Mouse (Mus musculus): ENCODE results near the gene Cldn18. TPM values are rescaled to one million over a fixed set of nuclear protein-coding genes. Genes with fewer than 3 reads are reported as not detected.

Gene Cldn18
- polyA plus RNA-seq (2017; shearing (Covaris generic)): not detected

DNA sequence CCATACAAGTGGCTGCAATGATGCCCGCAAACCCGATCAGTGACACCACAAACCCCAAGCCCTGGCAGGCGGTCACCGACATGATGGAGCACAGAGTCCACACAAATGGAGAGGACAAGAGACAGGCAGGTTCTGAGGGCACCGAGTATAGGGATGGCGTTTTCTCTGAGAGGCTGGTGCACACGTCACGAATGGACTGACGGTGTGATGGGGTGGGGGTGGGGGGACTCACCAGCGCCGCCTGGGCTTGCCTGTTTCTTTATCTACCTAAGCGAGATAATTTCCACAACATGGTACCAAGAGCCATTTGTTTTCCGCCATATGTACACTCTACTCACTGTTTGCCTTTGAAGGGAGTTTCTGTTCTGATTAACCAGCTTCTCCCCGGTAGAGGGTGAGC, at the start of gene Cldn18:
Gene Cldn18, minus strand, starts transcription at position 134 of the 400 bp plus-strand sequence.

Other genes with a start within 250 kb of the Cldn18 start
- gene Armc8, start 148.4 kb downstream of the Cldn18 start, polyA plus RNA-seq (2017; shearing (Covaris generic)): 34.2 TPM
- gene Dbr1, start 141.5 kb downstream of the Cldn18 start, polyA plus RNA-seq (2017; shearing (Covaris generic)): 34.2 TPM
- gene A4gnt, start 104.8 kb downstream of the Cldn18 start, polyA plus RNA-seq (2017; shearing (Covaris generic)): not detected
- not detected for gene Dzip1l, start 87.8 kb downstream of the Cldn18 start, polyA plus RNA-seq (2017; shearing (Covaris generic))
- gene Sox14, start 158.9 kb upstream of the Cldn18 start, polyA plus RNA-seq (2017; shearing (Covaris generic)): not detected

Data from CD4-positive, CD25-positive, alpha-beta regulatory T cell (primary cell).